Mouse (Mus musculus): ENCODE data around the gene Gpd1l. TPM values are rescaled to one million over a fixed set of nuclear protein-coding genes. Genes with fewer than 3 reads are reported as not detected.
A peak's percentile ranks its signal among the peaks of the same experiment; 100 is the strongest.

The Gpd1l gene
- total RNA-seq, 1 experiment, result 14.2 TPM

GRCm38 (mm10) chr9:114934231-114934630 is 444 bp upstream of the Gpd1l start:
- in situ Hi-C loops (cut with MboI; ENCODE audit: low sequenced_read_pairs in 2 of 2, unreplicated experiment in 2 of 2), result no loop called here
- peak overlapping the region; percentile 4 to 39; a peak in 3 of 4 replicates for H3K4me3 ChIP-seq (ENCODE audit: insufficient read depth in 1 of 2, low read depth in 1 of 2, low read length in 2 of 2, poor library complexity in 1 of 2, severe bottlenecking in 1 of 2)
- TF ChIP-seq CHD2 (IDR thresholded peaks at IDR 0.05; ENCODE audit: low read depth, low read length), result no peak
- TF ChIP-seq ZC3H11A (IDR thresholded peaks at IDR 0.05; ENCODE audit: borderline replicate concordance, low read depth, low read length), result no peak
- no peak for TF ChIP-seq ZNF384 (IDR thresholded peaks at IDR 0.05; ENCODE audit: low read depth, low read length)
- TF ChIP-seq MAFK (IDR thresholded peaks at IDR 0.05; ENCODE audit: insufficient read depth, low read depth, low read length), result no peak
- no peak for TF ChIP-seq HCFC1 (IDR thresholded peaks at IDR 0.05; ENCODE audit: borderline replicate concordance, insufficient read depth, low read length)
- no peak for DNase-seq (ENCODE audit: low read depth, low spot score)
- no peak overlapping the region for H3K27ac ChIP-seq (ENCODE audit: insufficient read depth, low read depth, low read length, poor library complexity, severe bottlenecking)
- no peaks in the 10 kb centered on the region for H3K9me3 ChIP-seq (ENCODE audit: control insufficient read depth, insufficient read depth, low read depth, low read length)
- H3K36me3 ChIP-seq (ENCODE audit: control insufficient read depth, insufficient read depth, low read length, poor library complexity, severe bottlenecking), result no peaks in the 10 kb centered on the region
- peaks cover 2 to 16% of the 10 kb centered on the region in 2 experiments; a peak in 3 of 4 replicates for H3K4me1 ChIP-seq (ENCODE audit: control insufficient read depth in 2 of 2, insufficient read depth in 2 of 2, low read length in 2 of 2, poor library complexity in 1 of 2)
- H3K9ac ChIP-seq (ENCODE audit: insufficient read depth, low read depth, low read length, poor library complexity, severe bottlenecking), result peak overlapping the region; percentile 47; the same call in 1 of the 2 replicates

GRCm38 (mm10) chr9:114933037-114933722 is 607 bp downstream of the Gpd1l start:
- peaks cover 2 to 19% of the 10 kb centered on the region in 2 experiments; a peak in 3 of 4 replicates for H3K4me1 ChIP-seq (ENCODE audit: control insufficient read depth in 2 of 2, insufficient read depth in 2 of 2, low read length in 2 of 2, poor library complexity in 1 of 2)
- H3K9me3 ChIP-seq (ENCODE audit: control insufficient read depth, insufficient read depth, low read depth, low read length), result no peaks in the 10 kb centered on the region
- H3K36me3 ChIP-seq (ENCODE audit: control insufficient read depth, insufficient read depth, low read length, poor library complexity, severe bottlenecking), result no peaks in the 10 kb centered on the region
- no peak for DNase-seq (ENCODE audit: low read depth, low spot score)
- TF ChIP-seq ZNF384 (IDR thresholded peaks at IDR 0.05; ENCODE audit: low read depth, low read length), result no peak
- TF ChIP-seq ZC3H11A (IDR thresholded peaks at IDR 0.05; ENCODE audit: borderline replicate concordance, low read depth, low read length), result no peak
- no peak for TF ChIP-seq CHD2 (IDR thresholded peaks at IDR 0.05; ENCODE audit: low read depth, low read length)
- TF ChIP-seq HCFC1 (IDR thresholded peaks at IDR 0.05; ENCODE audit: borderline replicate concordance, insufficient read depth, low read length), result no peak
- TF ChIP-seq MAFK (IDR thresholded peaks at IDR 0.05; ENCODE audit: insufficient read depth, low read depth, low read length), result no peak
- H3K4me3 ChIP-seq (ENCODE audit: insufficient read depth in 1 of 2, low read depth in 1 of 2, low read length in 2 of 2, poor library complexity in 1 of 2, severe bottlenecking in 1 of 2), result peak overlapping the region; percentile 77 to 82
- in situ Hi-C loops (cut with MboI; ENCODE audit: low sequenced_read_pairs in 2 of 2, unreplicated experiment in 2 of 2), result no loop called here
- peak overlapping the region; percentile 46 for H3K9ac ChIP-seq (ENCODE audit: insufficient read depth, low read depth, low read length, poor library complexity, severe bottlenecking)
- H3K27ac ChIP-seq (ENCODE audit: insufficient read depth, low read depth, low read length, poor library complexity, severe bottlenecking), result no peak overlapping the region

- Histone ChIP-seq H3K9ac (ENCODE audit: insufficient read depth, low read depth, low read length, poor library complexity, severe bottlenecking) (peak overlapping the region; percentile 3; the same call in 1 of the 2 replicates), H3K27ac (ENCODE audit: insufficient read depth, low read depth, low read length, poor library complexity, severe bottlenecking) (no peak overlapping the region)
- in situ Hi-C loops (cut with MboI; ENCODE audit: low sequenced_read_pairs in 2 of 2, unreplicated experiment in 2 of 2), result no loop called here
Observed at GRCm38 (mm10) chr9:114932607-114933006, 1.2 kb downstream of the Gpd1l start.

GRCm38 (mm10) chr9:114930464-114931090 is 3.2 kb downstream of the Gpd1l start:
- DNase-seq (ENCODE audit: low read depth, low spot score), result no peak
- no peaks in the 10 kb centered on the region for H3K36me3 ChIP-seq (ENCODE audit: control insufficient read depth, insufficient read depth, low read length, poor library complexity, severe bottlenecking)
- TF ChIP-seq ZNF384 (IDR thresholded peaks at IDR 0.05; ENCODE audit: low read depth, low read length), result no peak
- TF ChIP-seq HCFC1 (IDR thresholded peaks at IDR 0.05; ENCODE audit: borderline replicate concordance, insufficient read depth, low read length), result no peak
- no peak for TF ChIP-seq ZC3H11A (IDR thresholded peaks at IDR 0.05; ENCODE audit: borderline replicate concordance, low read depth, low read length)
- no peak for TF ChIP-seq CHD2 (IDR thresholded peaks at IDR 0.05; ENCODE audit: low read depth, low read length)
- TF ChIP-seq MAFK (IDR thresholded peaks at IDR 0.05; ENCODE audit: insufficient read depth, low read depth, low read length), result no peak
- H3K9me3 ChIP-seq (ENCODE audit: control insufficient read depth, insufficient read depth, low read depth, low read length), result no peaks in the 10 kb centered on the region
- H3K4me3 ChIP-seq (ENCODE audit: insufficient read depth in 1 of 2, low read depth in 1 of 2, low read length in 2 of 2, poor library complexity in 1 of 2, severe bottlenecking in 1 of 2), result no peak overlapping the region
- H3K9ac ChIP-seq (ENCODE audit: insufficient read depth, low read depth, low read length, poor library complexity, severe bottlenecking), result no peak overlapping the region
- H3K27ac ChIP-seq (ENCODE audit: insufficient read depth, low read depth, low read length, poor library complexity, severe bottlenecking), result no peak overlapping the region
- in situ Hi-C loops (cut with MboI; ENCODE audit: low sequenced_read_pairs in 2 of 2, unreplicated experiment in 2 of 2), result no loop called here
- H3K4me1 ChIP-seq (ENCODE audit: control insufficient read depth in 2 of 2, insufficient read depth in 2 of 2, low read length in 2 of 2, poor library complexity in 1 of 2), result peaks cover 2 to 19% of the 10 kb centered on the region in 2 experiments; a peak in 3 of 4 replicates

More at GRCm38 (mm10) chr9:114932607-114933006, 1.2 kb downstream of the Gpd1l start:
- Histone ChIP-seq H3K9me3 (ENCODE audit: control insufficient read depth, insufficient read depth, low read depth, low read length) (no peaks in the 10 kb centered on the region), H3K36me3 (ENCODE audit: control insufficient read depth, insufficient read depth, low read length, poor library complexity, severe bottlenecking) (no peaks in the 10 kb centered on the region), H3K4me3 (ENCODE audit: insufficient read depth in 1 of 2, low read depth in 1 of 2, low read length in 2 of 2, poor library complexity in 1 of 2, severe bottlenecking in 1 of 2) (peak overlapping the region; percentile 77 to 82), H3K4me1 (ENCODE audit: control insufficient read depth in 2 of 2, insufficient read depth in 2 of 2, low read length in 2 of 2, poor library complexity in 1 of 2) (peaks cover 2 to 19% of the 10 kb centered on the region in 2 experiments; a peak in 3 of 4 replicates)
- DNase-seq (ENCODE audit: low read depth, low spot score), result no peak
- TF ChIP-seq CHD2 (IDR thresholded peaks at IDR 0.05; ENCODE audit: low read depth, low read length), result no peak
- TF ChIP-seq ZC3H11A (IDR thresholded peaks at IDR 0.05; ENCODE audit: borderline replicate concordance, low read depth, low read length), result no peak
- no peak for TF ChIP-seq ZNF384 (IDR thresholded peaks at IDR 0.05; ENCODE audit: low read depth, low read length)
- TF ChIP-seq HCFC1 (IDR thresholded peaks at IDR 0.05; ENCODE audit: borderline replicate concordance, insufficient read depth, low read length), result no peak
- no peak for TF ChIP-seq MAFK (IDR thresholded peaks at IDR 0.05; ENCODE audit: insufficient read depth, low read depth, low read length)
